Mouse (Mus musculus): ENCODE data around the gene Pum1. TPM values are rescaled to one million over a fixed set of nuclear protein-coding genes. Genes with fewer than 3 reads are reported as not detected.

The Pum1 gene
- polyA plus RNA-seq, 1 experiment from 2014 or later, result 71.0 TPM

DNA sequence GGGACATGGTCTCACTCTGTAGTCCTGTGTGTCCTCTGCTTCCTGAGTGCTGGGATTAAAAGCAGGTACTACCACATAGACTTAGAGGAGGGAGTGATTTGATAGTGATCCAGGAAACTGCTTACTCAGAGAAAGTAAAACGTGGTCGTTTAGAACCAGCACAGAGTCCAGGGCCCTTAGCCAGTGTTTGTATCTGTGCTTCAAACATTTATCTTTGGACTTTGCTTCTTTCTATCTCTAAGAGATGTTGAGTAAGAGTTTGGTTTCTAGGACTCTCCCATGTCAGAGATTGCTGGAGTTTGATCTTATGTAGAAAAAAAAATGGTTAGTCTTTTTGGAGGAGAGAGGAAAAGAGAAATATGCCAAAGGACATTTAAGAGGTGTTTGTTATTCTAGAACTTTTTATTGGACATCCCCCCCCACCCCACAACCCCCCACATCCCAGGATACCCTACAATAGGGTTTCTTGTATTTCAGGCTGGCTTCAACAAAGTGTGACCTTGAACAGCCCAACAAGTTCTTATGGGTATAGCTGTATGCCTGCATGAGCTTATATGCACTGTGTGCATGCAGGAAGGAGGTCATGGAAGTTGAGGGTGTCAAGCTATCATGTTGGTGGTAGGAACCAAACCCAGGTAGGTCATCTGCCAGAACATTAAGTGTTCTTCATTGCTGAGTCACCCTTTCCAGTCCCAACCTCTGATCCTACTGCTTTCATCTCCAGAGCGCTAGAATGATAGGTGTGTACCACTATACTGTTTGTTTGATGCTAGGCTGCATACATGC lies 43.3 kb downstream of the Pum1 start:
- peak; percentile 94 for ATAC-seq

DNA sequence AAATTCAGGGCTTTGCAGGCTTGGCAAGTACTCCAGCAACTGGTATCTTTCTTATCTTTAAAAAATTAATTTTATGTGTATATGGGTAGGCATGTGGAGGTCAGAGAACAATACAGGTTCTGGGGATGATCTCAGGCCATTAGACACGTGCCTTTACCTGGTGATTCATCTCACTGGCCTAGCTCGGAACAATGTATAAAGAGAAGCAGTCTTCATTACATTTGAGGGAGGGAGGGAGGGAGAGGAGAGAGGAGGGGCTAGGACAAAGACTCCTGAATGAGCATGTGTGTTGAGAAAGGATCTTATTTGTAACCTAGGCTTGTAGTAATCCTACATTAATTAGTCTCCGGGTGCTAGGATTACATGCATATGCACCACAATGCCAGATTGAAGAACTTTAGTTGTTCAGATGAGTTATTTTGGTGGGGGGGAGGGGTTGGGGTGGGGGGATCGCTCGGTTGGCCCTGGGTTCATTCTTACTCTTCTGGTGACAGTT lies 48.3 kb downstream of the Pum1 start:
- WGBS, result 65% methylated on average over 5 of the region's 5 CpGs
- Histone ChIP-seq H3K4me3 (replicated peaks) (no peak overlapping the region), H3K4me1 (replicated peaks) (peaks cover 35% of the 10 kb centered on the region), H3K9ac (no peak overlapping the region), H3K4me2 (replicated peaks) (no peak overlapping the region), H3K27ac (no peak overlapping the region), H3K9me3 (no peaks in the 10 kb centered on the region), H3K27me3 (replicated peaks) (no peaks in the 10 kb centered on the region), H3K36me3 (no peaks in the 10 kb centered on the region)
- peak; percentile 39; the same call in 1 of the 2 replicates for ATAC-seq

More for the DNA sequence above, 43.3 kb downstream of the Pum1 start:
- H3K27ac ChIP-seq, result peak overlapping the region; percentile 24; the same call in 1 of the 2 replicates
- no peaks in the 10 kb centered on the region for H3K27me3 ChIP-seq (replicated peaks)
- no peaks in the 10 kb centered on the region for H3K9me3 ChIP-seq
- 45% methylated on average over 3 of the region's 3 CpGs for WGBS
- H3K4me3 ChIP-seq (replicated peaks), result no peak overlapping the region
- H3K36me3 ChIP-seq, result peaks cover 13% of the 10 kb centered on the region
- H3K4me2 ChIP-seq (replicated peaks), result no peak overlapping the region; the same call in 1 of the 2 replicates
- peaks cover 17% of the 10 kb centered on the region; the same call in 1 of the 2 replicates for H3K4me1 ChIP-seq (replicated peaks)
- H3K9ac ChIP-seq, result no peak overlapping the region

DNA sequence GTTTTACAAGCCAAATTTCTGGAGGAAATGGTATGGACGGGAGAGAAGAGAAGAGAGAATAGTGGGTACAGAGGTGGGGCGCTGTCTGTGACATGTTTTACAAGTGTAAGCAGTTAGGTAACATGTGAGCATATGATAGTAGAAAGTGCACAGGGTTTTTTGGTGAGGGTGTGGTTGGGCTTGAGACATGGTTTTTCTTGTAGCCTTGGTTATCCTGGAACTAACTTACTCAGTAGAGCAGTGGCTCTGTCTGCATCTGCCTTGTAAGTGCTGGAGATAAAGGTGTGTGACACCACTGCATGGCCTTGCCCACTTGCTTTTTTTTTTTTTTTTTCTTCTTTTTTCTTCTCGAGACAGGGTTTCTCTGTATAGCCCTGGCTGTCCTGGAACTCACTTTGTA lies 49.2 kb downstream of the Pum1 start:
- no peaks in the 10 kb centered on the region for H3K36me3 ChIP-seq
- H3K27me3 ChIP-seq (replicated peaks), result no peaks in the 10 kb centered on the region
- H3K9ac ChIP-seq, result no peak overlapping the region
- no peak overlapping the region for H3K4me2 ChIP-seq (replicated peaks)
- no peak for ATAC-seq
- no peak overlapping the region for H3K27ac ChIP-seq
- no peak overlapping the region for H3K4me3 ChIP-seq (replicated peaks)
- H3K9me3 ChIP-seq, result no peaks in the 10 kb centered on the region
- WGBS, result 73% methylated on average over 3 of the region's 3 CpGs
- H3K4me1 ChIP-seq (replicated peaks), result peaks cover 32% of the 10 kb centered on the region

DNA sequence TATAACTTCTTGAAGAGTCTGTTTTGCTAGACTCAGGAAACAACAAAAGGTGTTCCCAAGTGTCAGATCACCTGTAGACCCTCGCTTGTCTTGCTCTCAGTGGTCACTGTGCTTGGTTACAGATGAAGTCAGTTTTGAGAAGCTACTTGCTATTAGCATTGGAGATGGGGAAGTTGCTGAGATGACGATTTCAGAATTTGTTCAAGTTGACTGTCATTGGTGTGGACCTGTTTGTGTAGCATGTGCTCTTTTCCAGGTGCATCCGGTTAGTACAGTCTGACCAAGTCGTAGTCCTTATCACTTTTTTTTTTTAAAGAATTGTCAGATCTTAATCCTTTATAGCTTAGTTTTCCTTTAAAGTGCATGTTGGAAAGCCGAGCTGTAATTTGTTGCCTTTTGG lies 50.3 kb downstream of the Pum1 start:
- no peak for ATAC-seq
- Histone ChIP-seq H3K4me1 (replicated peaks) (peaks cover 32% of the 10 kb centered on the region), H3K36me3 (no peaks in the 10 kb centered on the region), H3K4me2 (replicated peaks) (no peak overlapping the region), H3K27ac (no peak overlapping the region), H3K4me3 (replicated peaks) (no peak overlapping the region), H3K27me3 (replicated peaks) (no peaks in the 10 kb centered on the region), H3K9me3 (no peaks in the 10 kb centered on the region), H3K9ac (no peak overlapping the region)
- WGBS, result 60% methylated on average over 5 of the region's 5 CpGs

DNA sequence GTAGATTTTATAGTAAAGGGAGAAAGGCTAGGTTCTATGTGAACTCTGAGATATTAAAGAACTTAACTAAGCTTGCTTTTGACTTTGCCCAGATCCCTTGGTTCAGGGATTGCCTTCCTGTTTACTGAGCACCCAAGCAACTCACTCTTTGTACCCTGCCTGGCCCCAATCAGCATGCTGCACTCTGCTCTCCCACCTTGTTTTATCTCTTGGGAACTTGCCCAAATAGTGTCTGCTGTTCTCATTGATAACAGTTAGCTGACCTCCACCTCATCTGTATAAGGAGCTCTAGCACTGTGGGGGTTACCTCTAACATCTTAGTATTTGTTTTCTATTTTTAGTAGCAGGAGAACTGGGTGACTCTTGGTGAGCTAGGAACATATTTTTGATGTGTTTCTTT lies 52.0 kb downstream of the Pum1 start:
- Histone ChIP-seq H3K9ac (no peak overlapping the region), H3K4me3 (replicated peaks) (no peak overlapping the region), H3K27me3 (replicated peaks) (no peaks in the 10 kb centered on the region), H3K4me1 (replicated peaks) (peaks cover 32% of the 10 kb centered on the region), H3K36me3 (no peaks in the 10 kb centered on the region), H3K4me2 (replicated peaks) (peak overlapping the region; percentile 30), H3K27ac (peak overlapping the region; percentile 32; the same call in 1 of the 2 replicates), H3K9me3 (no peaks in the 10 kb centered on the region)
- ATAC-seq, result peak; percentile 85

DNA sequence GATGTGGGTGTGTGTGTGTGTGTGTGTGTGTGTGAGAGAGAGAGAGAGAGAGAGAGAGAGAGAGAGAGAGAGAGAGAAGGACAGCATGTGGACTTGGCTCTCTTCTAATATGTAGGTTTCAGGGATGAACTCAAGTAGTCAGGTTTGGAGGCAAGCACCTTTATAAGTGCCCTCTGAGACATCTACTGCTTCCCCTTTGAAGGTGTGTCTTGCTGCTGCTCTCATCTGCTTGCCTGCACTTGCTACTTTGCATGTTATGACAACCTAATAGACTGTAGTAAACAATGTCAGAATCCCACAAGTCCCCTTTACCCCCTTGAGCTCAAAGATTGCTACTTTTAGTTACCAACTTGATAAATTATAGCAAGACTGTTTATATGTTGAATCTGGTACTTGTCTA lies 52.5 kb downstream of the Pum1 start:
- Histone ChIP-seq H3K27me3 (replicated peaks) (no peaks in the 10 kb centered on the region), H3K4me1 (replicated peaks) (peaks cover 32% of the 10 kb centered on the region), H3K9me3 (no peaks in the 10 kb centered on the region), H3K9ac (no peak overlapping the region), H3K36me3 (no peaks in the 10 kb centered on the region), H3K4me2 (replicated peaks) (no peak overlapping the region), H3K27ac (0 out of 2 replicates have a peak overlapping the region, but pooled peaks have one; percentile 17), H3K4me3 (replicated peaks) (no peak overlapping the region)
- 0 out of 2 replicates have a peak, but pooled peaks have one; percentile 11 for ATAC-seq

DNA sequence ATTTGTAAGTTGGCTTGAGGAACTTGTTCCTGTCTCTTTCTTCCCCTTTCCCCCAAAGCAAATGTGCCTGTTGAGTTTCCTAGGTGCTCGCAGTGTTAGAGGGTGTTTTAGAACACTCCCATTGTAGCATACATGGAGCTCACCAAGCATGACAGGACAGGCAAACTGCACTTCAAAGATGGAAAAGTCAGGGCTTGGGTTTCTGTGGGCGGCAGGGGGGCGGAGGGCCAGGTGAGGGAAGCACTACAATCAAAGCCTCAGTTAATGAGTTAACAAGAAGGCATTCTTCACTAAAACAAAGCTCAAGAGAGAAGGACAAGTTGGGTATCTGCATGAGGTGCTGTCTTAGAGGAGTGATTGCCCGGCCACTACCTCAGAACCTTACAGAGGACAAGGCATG lies 56.2 kb downstream of the Pum1 start:
- 74% methylated on average over 4 of the region's 4 CpGs for WGBS
- peaks cover 11% of the 10 kb centered on the region for H3K4me1 ChIP-seq (replicated peaks)
- no peak overlapping the region for H3K4me3 ChIP-seq (replicated peaks)
- no peak overlapping the region for H3K9ac ChIP-seq
- H3K27ac ChIP-seq, result no peak overlapping the region
- H3K4me2 ChIP-seq (replicated peaks), result no peak overlapping the region
- no peak for ATAC-seq
- H3K36me3 ChIP-seq, result no peaks in the 10 kb centered on the region
- H3K27me3 ChIP-seq (replicated peaks), result no peaks in the 10 kb centered on the region
- H3K9me3 ChIP-seq, result no peaks in the 10 kb centered on the region

DNA sequence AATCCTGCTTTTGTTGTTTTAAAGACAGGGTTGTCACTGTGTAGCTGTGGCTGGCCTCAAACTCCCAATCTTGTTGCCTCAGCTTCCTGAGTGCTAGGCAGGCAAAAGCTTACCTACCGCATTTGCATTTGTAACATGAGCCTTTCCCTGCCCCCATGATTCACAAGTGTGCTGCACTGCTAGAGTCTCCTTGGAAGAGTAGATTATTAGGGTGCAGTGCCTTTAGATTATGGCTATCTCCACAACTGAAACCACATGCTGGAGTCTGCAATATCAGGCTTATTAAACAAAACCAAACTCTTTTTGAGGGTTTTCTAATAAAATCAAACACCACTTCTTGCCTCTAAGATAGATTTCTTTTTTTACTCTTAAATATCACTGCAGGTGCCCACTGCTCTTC lies 59.5 kb downstream of the Pum1 start:
- ATAC-seq, result no peak
- H3K27ac ChIP-seq, result no peak overlapping the region
- no peak overlapping the region for H3K9ac ChIP-seq
- no peaks in the 10 kb centered on the region for H3K36me3 ChIP-seq
- no peak overlapping the region for H3K4me2 ChIP-seq (replicated peaks)
- H3K9me3 ChIP-seq, result no peaks in the 10 kb centered on the region
- 15% methylated on average over 1 of the region's 1 CpGs for WGBS
- H3K4me3 ChIP-seq (replicated peaks), result no peak overlapping the region
- H3K27me3 ChIP-seq (replicated peaks), result no peaks in the 10 kb centered on the region
- H3K4me1 ChIP-seq (replicated peaks), result no peaks in the 10 kb centered on the region; the same call in 1 of the 2 replicates

DNA sequence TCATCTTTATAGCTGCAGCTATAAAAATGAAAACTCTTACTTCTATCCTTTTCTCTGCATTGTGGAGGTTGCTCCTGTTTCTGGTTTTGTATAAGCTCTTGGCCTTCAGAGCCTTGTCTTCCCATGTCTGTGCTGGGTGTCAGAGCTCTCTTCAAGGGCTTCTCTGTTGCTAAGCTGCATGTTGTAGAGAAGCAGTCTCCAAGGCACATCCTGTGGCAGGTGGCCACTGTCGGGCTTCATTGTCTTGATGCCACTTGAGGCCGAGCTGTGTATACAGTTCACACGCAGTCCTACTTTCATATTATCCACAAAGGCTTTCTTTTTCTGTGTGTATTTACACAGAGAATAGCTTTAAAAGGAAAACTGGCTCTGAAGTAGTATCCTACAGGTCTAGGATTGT lies 63.0 kb downstream of the Pum1 start:
- no peak for ATAC-seq
- H3K9ac ChIP-seq, result no peak overlapping the region
- no peaks in the 10 kb centered on the region for H3K27me3 ChIP-seq (replicated peaks)
- no peaks in the 10 kb centered on the region for H3K9me3 ChIP-seq
- no peak overlapping the region for H3K27ac ChIP-seq
- no peak overlapping the region for H3K4me2 ChIP-seq (replicated peaks)
- H3K4me1 ChIP-seq (replicated peaks), result no peaks in the 10 kb centered on the region; the same call in 1 of the 2 replicates
- H3K36me3 ChIP-seq, result 0 out of 2 replicates have a peak, but pooled peaks cover 8% of the 10 kb centered on the region
- H3K4me3 ChIP-seq (replicated peaks), result no peak overlapping the region
- 68% methylated on average over 3 of the region's 3 CpGs for WGBS

DNA sequence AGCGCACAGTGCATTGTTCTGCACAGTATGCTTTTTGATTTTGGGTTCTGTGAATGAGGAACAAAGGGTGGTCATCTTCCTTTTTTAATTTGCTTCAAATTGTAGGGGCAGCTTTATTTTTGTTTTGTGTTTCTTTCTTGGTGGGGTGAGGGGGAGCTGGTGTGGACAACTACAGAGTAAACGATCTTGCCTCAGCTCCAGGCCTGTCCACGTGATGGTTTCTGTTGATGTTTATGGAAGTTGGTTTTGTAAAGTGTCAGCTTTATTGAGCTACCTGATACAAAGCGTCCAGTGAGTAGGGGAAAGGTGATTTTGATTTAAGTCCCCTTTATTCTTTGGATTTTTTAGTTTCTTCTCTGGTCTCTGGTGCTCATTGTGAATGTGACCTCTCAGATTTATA lies 72.8 kb downstream of the Pum1 start:
- no peak for ATAC-seq
- WGBS, result 63% methylated on average over 4 of the region's 4 CpGs
- Histone ChIP-seq H3K27ac (no peak overlapping the region), H3K9ac (no peak overlapping the region), H3K27me3 (replicated peaks) (no peaks in the 10 kb centered on the region), H3K9me3 (no peaks in the 10 kb centered on the region), H3K36me3 (peaks cover 4% of the 10 kb centered on the region), H3K4me2 (replicated peaks) (no peak overlapping the region), H3K4me3 (replicated peaks) (no peak overlapping the region), H3K4me1 (replicated peaks) (no peaks in the 10 kb centered on the region)

DNA sequence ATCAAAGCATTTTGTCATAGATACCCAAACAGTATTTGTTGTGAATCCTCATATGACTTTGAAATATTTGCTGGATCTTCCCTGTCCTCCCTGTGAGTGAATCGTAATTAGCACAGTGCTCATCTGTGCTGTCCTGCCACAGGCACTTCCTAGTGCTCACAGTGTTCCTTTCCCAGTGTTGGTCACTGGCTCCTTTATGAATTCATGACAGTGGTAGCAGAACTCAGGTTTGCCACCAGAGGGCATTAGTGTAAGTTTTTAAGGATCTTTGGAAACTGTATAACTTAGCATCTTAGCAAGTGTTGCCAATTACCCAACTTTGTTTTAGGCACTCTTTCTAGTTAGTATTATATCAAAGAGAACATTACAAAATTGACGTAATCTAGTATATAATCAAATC lies 75.4 kb downstream of the Pum1 start:
- ATAC-seq, result no peak
- Histone ChIP-seq H3K9ac (no peak overlapping the region), H3K4me2 (replicated peaks) (no peak overlapping the region), H3K27me3 (replicated peaks) (no peaks in the 10 kb centered on the region), H3K9me3 (no peaks in the 10 kb centered on the region), H3K36me3 (peaks cover 18% of the 10 kb centered on the region), H3K27ac (no peak overlapping the region), H3K4me3 (replicated peaks) (no peak overlapping the region), H3K4me1 (replicated peaks) (no peaks in the 10 kb centered on the region)
- 68% methylated on average over 2 of the region's 2 CpGs for WGBS

DNA sequence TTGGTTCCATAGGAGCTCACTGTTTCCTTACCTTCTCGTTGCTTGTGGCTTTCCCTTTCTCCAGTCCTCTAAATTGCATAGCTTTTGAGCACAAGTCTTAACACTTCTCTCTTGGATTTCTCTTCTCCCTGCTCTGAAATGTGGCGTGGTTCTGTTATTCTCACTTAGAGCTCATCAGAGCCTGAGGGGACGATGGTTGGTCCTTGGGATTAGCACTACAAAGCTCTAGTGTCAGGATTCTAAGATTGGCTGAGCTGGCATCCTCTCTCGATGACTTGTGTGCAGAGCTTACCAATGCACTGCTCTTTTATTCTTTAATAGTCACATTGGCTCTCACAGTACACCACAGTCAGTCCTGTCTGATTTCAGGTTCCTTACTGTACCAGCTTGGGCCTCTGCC lies 80.9 kb downstream of the Pum1 start:
- Histone ChIP-seq H3K36me3 (peaks cover 42% of the 10 kb centered on the region), H3K9me3 (no peaks in the 10 kb centered on the region)
- 85% methylated on average over 4 of the region's 4 CpGs for WGBS

More for the DNA sequence above, 80.9 kb downstream of the Pum1 start:
- H3K4me3 ChIP-seq (replicated peaks), result no peak overlapping the region
- H3K4me1 ChIP-seq (replicated peaks), result no peaks in the 10 kb centered on the region
- no peak for ATAC-seq
- H3K27me3 ChIP-seq (replicated peaks), result no peaks in the 10 kb centered on the region
- H3K9ac ChIP-seq, result no peak overlapping the region
- no peak overlapping the region for H3K4me2 ChIP-seq (replicated peaks)
- H3K27ac ChIP-seq, result no peak overlapping the region
